Mouse (Mus musculus) stomach, postnatal 0 days (tissue): ENCODE data around the gene Prkaa1.

Experiments
- CTCF ChIP-seq: IDR thresholded peaks from 2 replicates; pipeline ENCODE4 v1.5.1; 2016; ENCODE audit warnings: antibody characterized with exemption, low read depth, mild to moderate bottlenecking, moderate library complexity
- EP300 ChIP-seq: optimal IDR thresholded peaks from 2 replicates; pipeline ENCODE3; 2016; ENCODE audit warnings: antibody characterized with exemption

- TF ChIP-seq CTCF (peak; percentile 52), EP300 (no peak)
Observed at GRCm38 (mm10) chr15:5189504-5190093, 45.9 kb downstream of the Prkaa1 start.
